Mouse (Mus musculus) bone marrow, adult 2 months (tissue): Measurements from ENCODE around the gene Rbm26.

Source experiments
- CTCF ChIP-seq: fragments of 200-500 bp; IDR thresholded peaks from 2 replicates; pipeline ENCODE4 v1.5.1; 2011; ENCODE audit warnings: low read length, control low read depth; ENCODE audit not compliant: control insufficient read depth, insufficient read depth
- POLR2A ChIP-seq: fragments of 200-500 bp; IDR thresholded peaks from 2 replicates; pipeline ENCODE4 v1.6.1; 2011; ENCODE audit warnings: low read depth, mild to moderate bottlenecking, control low read depth, low read length, borderline replicate concordance; ENCODE audit not compliant: control insufficient read depth

GRCm38 (mm10) chr14:105106252-105106651 lies 70.9 kb downstream of the Rbm26 start:
- TF ChIP-seq CTCF, result no peak
- no peak for TF ChIP-seq POLR2A
